Mouse (Mus musculus) thymus, postnatal 25 days (tissue): ENCODE measurements around the gene Gpr4.

Experiments used
- DNase-seq: peaks from one replicate; pipeline ENCODE4 v3.0.0; 2022

Gene Gpr4

GRCm38 (mm10) chr7:19230041-19230580, 17.8 kb downstream of the Gpr4 start:
- DNase-seq: no peak

- no peak for DNase-seq
Observed at GRCm38 (mm10) chr7:19230899-19231298, 18.6 kb downstream of the Gpr4 start.

- no peak for DNase-seq
Observed at GRCm38 (mm10) chr7:19231849-19232248, 19.5 kb downstream of the Gpr4 start.

- no peak for DNase-seq
Observed at GRCm38 (mm10) chr7:19234652-19235051, 22.3 kb downstream of the Gpr4 start.

GRCm38 (mm10) chr7:19235092-19235671, 22.8 kb downstream of the Gpr4 start:
- no peak for DNase-seq

GRCm38 (mm10) chr7:19236411-19236810, 24.1 kb downstream of the Gpr4 start:
- no peak for DNase-seq

GRCm38 (mm10) chr7:19238344-19238743, 26.0 kb downstream of the Gpr4 start:
- no peak for DNase-seq

GRCm38 (mm10) chr7:19239423-19239822, 27.1 kb downstream of the Gpr4 start:
- peak; percentile 89 for DNase-seq

GRCm38 (mm10) chr7:19239986-19240385, 27.6 kb downstream of the Gpr4 start:
- DNase-seq: no peak

GRCm38 (mm10) chr7:19240905-19241463, 28.6 kb downstream of the Gpr4 start:
- DNase-seq: no peak

- no peak for DNase-seq
Observed at GRCm38 (mm10) chr7:19242005-19242404, 29.7 kb downstream of the Gpr4 start.

- DNase-seq: no peak
Observed at GRCm38 (mm10) chr7:19243858-19244257, 31.5 kb downstream of the Gpr4 start.

GRCm38 (mm10) chr7:19245083-19245482, 32.7 kb downstream of the Gpr4 start:
- no peak for DNase-seq

- DNase-seq: no peak
Observed at GRCm38 (mm10) chr7:19246855-19247254, 34.5 kb downstream of the Gpr4 start.

- DNase-seq: no peak
Observed at GRCm38 (mm10) chr7:19247511-19247910, 35.2 kb downstream of the Gpr4 start.

GRCm38 (mm10) chr7:19252078-19252477, 39.7 kb downstream of the Gpr4 start:
- no peak for DNase-seq

- no peak for DNase-seq
Observed at GRCm38 (mm10) chr7:19253437-19253836, 41.1 kb downstream of the Gpr4 start.

- DNase-seq: no peak
Observed at GRCm38 (mm10) chr7:19255395-19255794, 43.1 kb downstream of the Gpr4 start.

- peak; percentile 30 for DNase-seq
Observed at GRCm38 (mm10) chr7:19256567-19256966, 44.2 kb downstream of the Gpr4 start.

GRCm38 (mm10) chr7:19257390-19258022, 45.2 kb downstream of the Gpr4 start:
- peak; percentile 19 for DNase-seq

- no peak for DNase-seq
Observed at GRCm38 (mm10) chr7:19258336-19258735, 46.0 kb downstream of the Gpr4 start.

GRCm38 (mm10) chr7:19265147-19265546, 52.8 kb downstream of the Gpr4 start:
- no peak for DNase-seq

- peak; percentile 59 for DNase-seq
Observed at GRCm38 (mm10) chr7:19265928-19266822, 53.8 kb downstream of the Gpr4 start.
